Mouse (Mus musculus): ENCODE results near the gene Mcl1. TPM values are rescaled to one million over a fixed set of nuclear protein-coding genes. Genes with fewer than 3 reads are reported as not detected.

Mcl1 gene
- 80.7 TPM for polyA plus RNA-seq (2014; fragmentation: Illumina TruSeq; extraction: RNeasy Lipid Tissue Mini Kit (QIAGEN cat#74804); ENCODE audit: low read depth, low replicate concordance)

DNA sequence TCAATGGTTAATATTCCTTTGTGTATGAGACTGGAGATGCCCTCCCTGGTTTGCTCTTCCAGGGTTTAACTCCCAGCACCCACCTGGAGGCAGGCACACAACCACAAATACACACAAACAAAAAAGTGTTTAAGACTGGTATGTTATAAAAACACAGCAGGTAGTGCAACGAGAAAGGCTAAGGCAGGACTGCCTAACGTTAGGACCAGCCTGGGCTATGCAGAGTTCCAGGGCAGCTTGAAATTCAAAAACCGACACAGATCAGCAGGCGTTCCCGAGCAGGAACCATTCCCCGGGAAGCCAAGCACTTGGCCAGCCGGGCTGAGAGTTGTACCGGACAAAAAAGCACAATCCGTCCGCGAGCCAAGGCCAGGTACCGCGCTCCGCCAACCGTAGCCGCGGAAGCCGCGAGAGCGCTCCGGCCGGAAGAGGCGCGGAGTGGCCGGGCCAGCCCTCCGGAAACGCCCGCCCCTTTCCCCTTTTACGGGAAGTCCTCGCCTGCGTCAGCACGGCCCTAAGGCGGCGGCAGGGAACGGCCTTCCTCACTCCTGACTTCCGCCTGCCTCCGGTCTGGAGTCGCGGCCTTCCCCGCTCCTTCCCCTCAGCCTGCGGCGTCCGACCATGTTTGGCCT lies at the start of gene Mcl1:
Gene Mcl1, plus strand, starts transcription at position 553 of the 632 bp plus-strand sequence.

DNA sequence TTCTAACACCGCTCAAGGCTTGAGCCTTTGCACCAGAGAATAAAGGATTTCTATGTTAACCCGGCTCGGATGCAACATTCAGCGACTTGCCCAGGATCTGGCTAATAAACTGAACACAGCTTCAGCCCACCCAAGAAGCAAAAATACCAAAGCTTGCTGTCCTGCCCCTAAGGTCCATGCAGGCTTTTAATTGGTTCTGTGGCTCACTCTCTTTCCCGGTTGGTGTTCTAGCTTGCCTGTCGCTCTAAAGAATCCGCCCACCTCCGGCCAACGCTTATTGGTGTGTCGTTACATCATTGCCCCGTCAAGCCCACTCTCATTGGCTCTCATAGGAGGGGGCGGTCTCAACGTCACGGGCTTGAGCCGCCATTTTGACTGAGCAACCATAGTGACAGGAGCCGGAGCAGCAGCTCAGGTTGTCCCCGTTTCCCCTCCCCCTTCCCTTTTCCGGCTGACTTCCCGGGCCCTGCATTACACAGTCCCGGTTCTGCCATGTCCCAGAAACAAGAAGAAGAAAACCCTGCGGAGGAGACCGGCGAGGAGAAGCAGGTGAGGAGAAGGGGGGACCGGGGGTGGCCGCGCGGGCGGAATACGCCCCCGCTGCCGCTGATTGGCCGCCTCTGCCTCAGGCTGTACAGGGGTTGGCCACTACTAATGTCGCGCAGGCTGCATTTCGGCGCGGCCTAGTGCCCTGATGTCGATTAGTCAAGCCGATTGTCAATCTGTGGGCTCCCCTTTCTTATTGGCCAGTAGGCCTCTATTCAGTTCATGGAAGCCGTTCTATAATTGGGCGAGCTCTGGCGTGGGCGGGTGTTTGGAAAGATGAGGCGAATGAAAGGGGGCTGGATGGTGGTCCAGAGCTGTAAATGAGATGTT lies 33.7 kb upstream of the Mcl1 start, which contains the start of gene Ensa:
Gene Ensa, plus strand, starts transcription at position 366 of the 876 bp plus-strand sequence.

GRCm38 (mm10) chr3:95687524-95688421 lies 29.2 kb downstream of the Mcl1 start, which contains the start of gene Adamtsl4:
Gene Adamtsl4 (minus strand): TSS chr3:95687917.

Other genes with a start within 250 kb of the Mcl1 start
- 32.5 TPM for gene Arnt, start 224.4 kb upstream of the Mcl1 start, polyA plus RNA-seq (2014; fragmentation: Illumina TruSeq; extraction: RNeasy Lipid Tissue Mini Kit (QIAGEN cat#74804); ENCODE audit: low read depth, low replicate concordance)
- gene Ctsk, start 159.5 kb upstream of the Mcl1 start, polyA plus RNA-seq (2014; fragmentation: Illumina TruSeq; extraction: RNeasy Lipid Tissue Mini Kit (QIAGEN cat#74804); ENCODE audit: low read depth, low replicate concordance), result 25.0 TPM
- 92.8 TPM for gene Ctss, start 132.0 kb upstream of the Mcl1 start, polyA plus RNA-seq (2014; fragmentation: Illumina TruSeq; extraction: RNeasy Lipid Tissue Mini Kit (QIAGEN cat#74804); ENCODE audit: low read depth, low replicate concordance)
- gene Hormad1, start 99.1 kb upstream of the Mcl1 start, polyA plus RNA-seq (2014; fragmentation: Illumina TruSeq; extraction: RNeasy Lipid Tissue Mini Kit (QIAGEN cat#74804); ENCODE audit: low read depth, low replicate concordance), result 2.4 TPM
- gene Golph3l, start 69.9 kb upstream of the Mcl1 start, polyA plus RNA-seq (2014; fragmentation: Illumina TruSeq; extraction: RNeasy Lipid Tissue Mini Kit (QIAGEN cat#74804); ENCODE audit: low read depth, low replicate concordance), result 35.2 TPM
- 86.7 TPM for gene Ensa, start 33.8 kb upstream of the Mcl1 start, polyA plus RNA-seq (2014; fragmentation: Illumina TruSeq; extraction: RNeasy Lipid Tissue Mini Kit (QIAGEN cat#74804); ENCODE audit: low read depth, low replicate concordance)
- gene Adamtsl4, start 29.1 kb downstream of the Mcl1 start, polyA plus RNA-seq (2014; fragmentation: Illumina TruSeq; extraction: RNeasy Lipid Tissue Mini Kit (QIAGEN cat#74804); ENCODE audit: low read depth, low replicate concordance), result 16.6 TPM
- gene Ecm1, start 80.8 kb downstream of the Mcl1 start, polyA plus RNA-seq (2014; fragmentation: Illumina TruSeq; extraction: RNeasy Lipid Tissue Mini Kit (QIAGEN cat#74804); ENCODE audit: low read depth, low replicate concordance), result 174 TPM
- 24.0 TPM for gene Tars2, start 101.4 kb downstream of the Mcl1 start, polyA plus RNA-seq (2014; fragmentation: Illumina TruSeq; extraction: RNeasy Lipid Tissue Mini Kit (QIAGEN cat#74804); ENCODE audit: low read depth, low replicate concordance)
- gene Rprd2, start 160.1 kb downstream of the Mcl1 start, polyA plus RNA-seq (2014; fragmentation: Illumina TruSeq; extraction: RNeasy Lipid Tissue Mini Kit (QIAGEN cat#74804); ENCODE audit: low read depth, low replicate concordance), result 14.7 TPM
- 21.5 TPM for gene Prpf3, start 197.1 kb downstream of the Mcl1 start, polyA plus RNA-seq (2014; fragmentation: Illumina TruSeq; extraction: RNeasy Lipid Tissue Mini Kit (QIAGEN cat#74804); ENCODE audit: low read depth, low replicate concordance)
- 187 TPM for gene Mrps21, start 212.7 kb downstream of the Mcl1 start, polyA plus RNA-seq (2014; fragmentation: Illumina TruSeq; extraction: RNeasy Lipid Tissue Mini Kit (QIAGEN cat#74804); ENCODE audit: low read depth, low replicate concordance)
- 6.3 TPM for gene Ciart, start 223.5 kb downstream of the Mcl1 start, polyA plus RNA-seq (2014; fragmentation: Illumina TruSeq; extraction: RNeasy Lipid Tissue Mini Kit (QIAGEN cat#74804); ENCODE audit: low read depth, low replicate concordance)
- gene BC028528, start 233.2 kb downstream of the Mcl1 start, polyA plus RNA-seq (2014; fragmentation: Illumina TruSeq; extraction: RNeasy Lipid Tissue Mini Kit (QIAGEN cat#74804); ENCODE audit: low read depth, low replicate concordance), result 15.0 TPM
- gene Aph1a, start 235.2 kb downstream of the Mcl1 start, polyA plus RNA-seq (2014; fragmentation: Illumina TruSeq; extraction: RNeasy Lipid Tissue Mini Kit (QIAGEN cat#74804); ENCODE audit: low read depth, low replicate concordance), result 90.6 TPM
- 9.0 TPM for gene Car14, start 245.9 kb downstream of the Mcl1 start, polyA plus RNA-seq (2014; fragmentation: Illumina TruSeq; extraction: RNeasy Lipid Tissue Mini Kit (QIAGEN cat#74804); ENCODE audit: low read depth, low replicate concordance)